Mouse (Mus musculus): ENCODE measurements around the gene Bahd1. TPM values are rescaled to one million over a fixed set of nuclear protein-coding genes. Genes with fewer than 3 reads are reported as not detected.

Gene Bahd1
- polyA plus RNA-seq, 1 experiment, result 5.7 TPM

DNA sequence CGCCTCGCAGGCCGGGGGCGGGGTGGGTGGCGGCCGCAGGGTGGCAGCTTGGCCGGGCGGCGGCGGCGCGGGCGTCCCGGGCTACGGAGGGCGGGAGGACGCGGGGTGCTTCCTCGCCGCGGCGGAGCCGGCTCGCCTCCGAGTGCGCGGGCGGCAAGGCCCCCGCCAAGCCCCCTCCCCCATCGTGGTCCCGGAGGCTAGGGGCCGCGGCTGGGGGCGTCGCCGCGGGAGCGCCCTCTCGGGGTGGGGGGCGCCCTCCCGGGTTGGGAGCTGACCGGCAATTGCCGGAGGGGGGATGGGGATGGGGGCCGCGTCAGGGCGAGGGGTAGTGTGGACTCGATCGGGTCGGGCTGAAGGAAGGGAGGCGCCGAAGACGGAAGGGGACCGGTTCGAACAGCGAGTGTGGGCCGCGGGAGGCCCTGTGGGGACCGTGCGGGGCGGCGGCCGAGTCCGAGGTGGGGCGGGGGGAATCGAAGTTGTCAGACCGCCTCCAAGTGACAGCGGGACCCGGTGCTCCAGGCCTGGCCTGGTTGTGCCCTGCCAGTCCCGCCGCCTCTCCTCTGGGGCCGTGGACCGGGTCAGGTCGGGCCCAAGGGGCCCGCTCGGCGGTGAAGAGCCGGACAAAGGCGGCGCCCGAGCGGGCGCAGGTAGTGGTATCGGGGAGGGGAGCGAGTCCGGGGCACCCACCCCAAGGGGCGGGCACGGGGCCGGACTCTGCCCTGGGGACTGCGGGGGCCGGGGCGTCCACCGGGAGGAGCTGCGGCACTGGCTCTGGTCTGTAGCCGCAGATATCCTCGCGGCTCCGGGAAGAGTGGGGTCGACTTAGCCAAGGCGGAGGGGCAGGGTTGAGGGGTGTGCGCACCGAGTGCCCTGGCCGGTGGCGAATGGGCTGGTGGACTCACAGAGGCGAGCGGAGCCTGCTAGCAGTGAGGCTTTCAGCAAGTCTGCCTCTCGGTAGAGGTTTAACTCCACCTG lies 2.2 kb downstream of the Bahd1 start:
- no peaks in the 10 kb centered on the region for H3K36me3 ChIP-seq (ENCODE audit: control insufficient read depth)
- H3K4me1 ChIP-seq (ENCODE audit: control insufficient read depth), result peaks cover 75% of the 10 kb centered on the region
- H3K9me3 ChIP-seq (ENCODE audit: control insufficient read depth, low read length), result peaks cover 22% of the 10 kb centered on the region
- peak overlapping the region; percentile 94 for H3K4me3 ChIP-seq (replicated peaks)
- TF ChIP-seq GATA1 (IDR thresholded peaks at IDR 0.05; ENCODE audit: low read length), result no peak
- TF ChIP-seq TAL1 (IDR thresholded peaks at IDR 0.05; ENCODE audit: low read length), result no peak
- peaks cover 63% of the 10 kb centered on the region for H3K27me3 ChIP-seq (ENCODE audit: control insufficient read depth)

DNA sequence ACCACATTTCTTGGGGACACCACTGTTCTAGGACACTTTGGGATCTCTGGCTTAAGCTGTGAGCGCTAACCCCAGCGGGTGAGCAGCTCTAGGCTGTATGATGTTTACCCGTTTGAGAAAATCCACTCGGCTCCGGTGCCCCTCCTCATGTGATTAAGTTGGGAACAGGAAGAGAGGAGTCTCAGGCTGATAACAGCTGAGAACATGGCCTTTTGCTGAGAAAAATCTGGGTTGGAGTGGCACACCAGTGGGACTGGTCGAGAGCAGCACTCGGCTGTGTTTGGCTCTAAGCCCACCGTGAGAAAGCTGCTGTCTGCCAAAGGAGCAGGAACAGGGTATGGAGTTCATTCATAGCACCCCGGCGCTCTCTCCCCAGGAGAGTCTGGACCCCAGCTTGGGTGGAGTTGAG lies 3.2 kb downstream of the Bahd1 start:
- no peak for TF ChIP-seq TAL1 (IDR thresholded peaks at IDR 0.05; ENCODE audit: low read length)
- TF ChIP-seq GATA1 (IDR thresholded peaks at IDR 0.05; ENCODE audit: low read length), result no peak
- Histone ChIP-seq H3K36me3 (ENCODE audit: control insufficient read depth) (no peaks in the 10 kb centered on the region; the same call in 1 of the 2 replicates), H3K27me3 (ENCODE audit: control insufficient read depth) (peaks cover 53% of the 10 kb centered on the region), H3K9me3 (ENCODE audit: control insufficient read depth, low read length) (peaks cover 12% of the 10 kb centered on the region; the same call in 1 of the 2 replicates), H3K4me3 (replicated peaks) (peak overlapping the region; percentile 94), H3K4me1 (ENCODE audit: control insufficient read depth) (peaks cover 74% of the 10 kb centered on the region)

DNA sequence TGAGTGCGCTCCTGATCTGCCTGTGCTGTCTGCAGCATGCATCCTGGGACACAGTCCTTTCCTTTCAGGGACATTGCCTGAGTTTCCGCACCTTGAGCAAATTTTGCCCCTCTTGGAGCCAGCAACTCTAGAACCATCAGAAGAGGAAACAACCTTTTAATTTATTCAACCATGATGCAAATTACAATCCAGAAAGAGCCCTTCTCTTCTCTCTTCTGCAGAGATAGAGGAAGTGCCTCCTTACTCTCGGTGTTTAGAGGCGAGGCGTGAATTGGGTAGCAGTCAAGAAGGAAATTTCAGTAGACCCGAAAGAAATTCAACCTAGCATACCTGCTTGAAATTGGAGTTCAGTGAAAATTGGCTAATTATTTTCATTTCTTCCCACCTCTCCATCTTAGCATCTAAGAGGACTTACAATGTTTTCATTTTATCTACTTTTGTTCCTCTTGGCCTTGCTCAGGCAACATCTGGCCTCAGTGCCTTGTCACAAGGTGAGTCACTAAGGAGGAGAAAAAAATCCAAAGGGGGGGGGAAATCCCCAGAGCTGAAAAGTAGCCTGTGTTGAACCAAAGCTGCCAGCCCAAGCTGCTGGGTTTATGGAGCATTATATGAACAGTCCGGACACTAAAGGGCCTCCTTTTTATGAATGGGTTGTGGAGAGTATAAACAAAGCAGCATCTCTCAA lies 5.4 kb downstream of the Bahd1 start:
- Histone ChIP-seq H3K4me1 (ENCODE audit: control insufficient read depth) (peaks cover 70% of the 10 kb centered on the region), H3K27me3 (ENCODE audit: control insufficient read depth) (peaks cover 30% of the 10 kb centered on the region), H3K36me3 (ENCODE audit: control insufficient read depth) (no peaks in the 10 kb centered on the region; the same call in 1 of the 2 replicates), H3K9me3 (ENCODE audit: control insufficient read depth, low read length) (peaks cover under 1% of the 10 kb centered on the region; the same call in 1 of the 2 replicates), H3K4me3 (replicated peaks) (no peak overlapping the region)
- TF ChIP-seq GATA1 (IDR thresholded peaks at IDR 0.05; ENCODE audit: low read length) (no peak), TAL1 (IDR thresholded peaks at IDR 0.05; ENCODE audit: low read length) (no peak)

DNA sequence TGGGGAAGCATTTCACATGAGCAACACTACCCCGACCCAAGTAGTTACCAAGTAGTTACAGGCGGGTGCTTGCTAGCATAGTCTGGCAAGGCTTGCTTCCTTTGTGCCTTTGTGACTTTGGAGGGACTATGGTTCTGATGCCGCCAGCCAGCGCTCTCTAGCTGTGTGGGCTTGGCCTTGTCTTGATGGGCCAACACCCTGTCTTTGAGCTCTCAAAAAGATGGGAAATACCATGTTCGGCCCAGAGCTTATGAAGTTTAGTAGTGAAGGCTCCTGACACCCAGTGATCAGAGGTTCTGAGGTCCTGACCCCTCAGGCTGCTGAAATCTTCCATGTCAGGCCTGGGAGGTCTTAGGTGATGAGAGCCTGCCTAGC lies 5.9 kb downstream of the Bahd1 start:
- TF ChIP-seq GATA1 (IDR thresholded peaks at IDR 0.05; ENCODE audit: low read length), result no peak
- no peak for TF ChIP-seq TAL1 (IDR thresholded peaks at IDR 0.05; ENCODE audit: low read length)
- Histone ChIP-seq H3K4me1 (ENCODE audit: control insufficient read depth) (peaks cover 67% of the 10 kb centered on the region), H3K27me3 (ENCODE audit: control insufficient read depth) (peaks cover 26% of the 10 kb centered on the region), H3K36me3 (ENCODE audit: control insufficient read depth) (no peaks in the 10 kb centered on the region; the same call in 1 of the 2 replicates), H3K4me3 (replicated peaks) (no peak overlapping the region), H3K9me3 (ENCODE audit: control insufficient read depth, low read length) (no peaks in the 10 kb centered on the region)

DNA sequence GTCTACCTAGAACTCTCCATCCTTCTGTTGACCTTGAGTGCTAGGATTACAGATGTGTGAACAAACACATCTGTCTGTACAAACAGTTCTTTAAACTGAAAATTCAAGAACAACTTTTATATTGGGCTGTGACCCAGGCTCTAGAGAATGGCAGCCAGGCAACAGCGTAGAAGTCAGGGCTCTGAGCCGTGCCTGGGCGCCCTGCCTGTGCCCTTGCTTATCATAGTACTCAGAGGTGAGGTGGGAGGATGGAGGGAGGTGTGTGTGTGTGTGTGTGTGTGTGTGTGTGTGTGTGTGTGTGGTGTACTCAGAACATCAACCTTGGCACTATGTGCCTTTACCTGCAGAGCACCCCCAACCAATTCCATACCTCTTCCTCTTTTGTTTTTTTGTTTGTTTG lies 7.6 kb downstream of the Bahd1 start:
- no peak overlapping the region for H3K4me3 ChIP-seq (replicated peaks)
- no peak for TF ChIP-seq GATA1 (IDR thresholded peaks at IDR 0.05; ENCODE audit: low read length)
- H3K36me3 ChIP-seq (ENCODE audit: control insufficient read depth), result no peaks in the 10 kb centered on the region; the same call in none of the 2 replicates
- peaks cover 18% of the 10 kb centered on the region for H3K27me3 ChIP-seq (ENCODE audit: control insufficient read depth)
- H3K9me3 ChIP-seq (ENCODE audit: control insufficient read depth, low read length), result no peaks in the 10 kb centered on the region
- H3K4me1 ChIP-seq (ENCODE audit: control insufficient read depth), result peaks cover 67% of the 10 kb centered on the region

DNA sequence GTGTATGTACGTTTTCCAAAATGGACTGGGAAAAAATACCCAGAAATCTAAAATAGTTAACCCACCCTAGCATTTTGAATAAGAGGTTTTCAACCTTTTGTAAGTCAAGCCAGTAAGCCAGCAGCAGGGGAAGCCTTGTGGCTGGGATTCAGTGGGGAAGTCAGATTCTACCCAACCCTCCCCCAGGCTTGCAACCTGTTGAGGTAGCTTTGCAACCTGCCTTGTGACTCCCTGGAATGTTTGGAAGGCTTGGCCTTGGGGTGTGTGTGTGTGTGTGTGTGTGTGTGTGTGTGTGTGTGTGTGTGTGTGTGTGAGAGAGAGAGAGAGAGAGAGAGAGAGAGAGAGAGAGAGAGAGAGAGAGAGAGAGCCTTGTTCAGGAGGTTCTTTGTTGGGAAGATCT lies 9.0 kb downstream of the Bahd1 start:
- Histone ChIP-seq H3K4me1 (ENCODE audit: control insufficient read depth) (peaks cover 63% of the 10 kb centered on the region), H3K9me3 (ENCODE audit: control insufficient read depth, low read length) (no peaks in the 10 kb centered on the region), H3K4me3 (replicated peaks) (no peak overlapping the region), H3K27me3 (ENCODE audit: control insufficient read depth) (peaks cover 4% of the 10 kb centered on the region), H3K36me3 (ENCODE audit: control insufficient read depth) (no peaks in the 10 kb centered on the region; the same call in none of the 2 replicates)
- no peak for TF ChIP-seq TAL1 (IDR thresholded peaks at IDR 0.05; ENCODE audit: low read length)
- no peak for TF ChIP-seq GATA1 (IDR thresholded peaks at IDR 0.05; ENCODE audit: low read length)

DNA sequence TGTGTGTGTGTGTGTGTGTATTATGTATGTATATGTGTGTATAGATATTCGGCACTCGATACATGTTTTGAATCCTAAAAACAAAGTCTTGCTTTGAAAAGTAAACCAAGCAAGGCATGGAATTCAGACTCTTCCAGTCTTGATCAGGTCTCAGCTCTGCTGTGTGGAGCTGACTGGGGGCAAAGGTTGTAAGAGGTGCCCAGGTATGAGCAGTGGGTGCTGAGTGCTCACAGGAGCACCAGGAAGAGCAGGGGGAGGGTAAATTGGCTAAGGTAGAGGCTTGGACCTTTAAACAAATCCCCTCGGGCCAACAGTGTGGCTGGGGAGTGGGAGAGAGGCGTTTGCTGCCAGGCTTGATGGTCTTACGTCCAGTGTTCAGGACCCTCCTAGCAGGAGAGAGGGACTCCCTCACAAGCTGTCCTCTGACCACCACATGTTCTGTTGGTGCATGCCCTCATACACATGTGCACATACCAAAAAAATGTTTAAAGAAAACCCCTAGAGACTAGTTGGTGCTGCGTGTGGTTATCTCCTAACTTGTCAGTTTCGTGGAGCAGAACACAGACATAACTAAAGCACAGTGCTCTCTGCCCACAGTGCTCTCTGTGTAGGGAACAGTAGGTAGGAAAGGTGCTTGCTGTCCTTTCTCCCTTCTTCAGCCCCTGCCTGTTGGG lies 10.6 kb downstream of the Bahd1 start:
- TF ChIP-seq TAL1 (IDR thresholded peaks at IDR 0.05; ENCODE audit: low read length), result no peak
- no peak for TF ChIP-seq GATA1 (IDR thresholded peaks at IDR 0.05; ENCODE audit: low read length)
- no peaks in the 10 kb centered on the region for H3K27me3 ChIP-seq (ENCODE audit: control insufficient read depth)

DNA sequence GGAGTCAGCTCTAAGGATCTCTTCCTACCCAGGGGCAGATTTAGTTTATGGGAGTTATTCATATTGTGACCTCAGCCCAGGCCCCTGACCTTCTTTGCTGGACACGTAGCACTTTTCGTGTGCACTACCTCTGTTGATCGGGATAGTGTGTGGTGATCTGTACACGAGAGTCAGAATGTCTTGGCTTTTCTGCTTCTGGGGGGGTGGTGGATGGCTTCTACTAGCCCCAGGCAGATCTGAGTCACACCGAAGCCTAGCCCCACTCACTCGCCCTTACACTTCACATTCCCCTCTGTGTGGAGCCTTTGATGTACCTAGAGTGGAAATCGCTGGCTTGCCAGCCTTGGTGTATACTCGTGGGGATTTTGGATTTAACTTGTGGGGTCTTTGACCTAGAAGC lies 12.5 kb downstream of the Bahd1 start:
- Histone ChIP-seq H3K4me3 (replicated peaks) (no peak overlapping the region), H3K9me3 (ENCODE audit: control insufficient read depth, low read length) (no peaks in the 10 kb centered on the region), H3K27me3 (ENCODE audit: control insufficient read depth) (no peaks in the 10 kb centered on the region), H3K4me1 (ENCODE audit: control insufficient read depth) (peaks cover 40% of the 10 kb centered on the region), H3K36me3 (ENCODE audit: control insufficient read depth) (peaks cover 20% of the 10 kb centered on the region)
- TF ChIP-seq GATA1 (IDR thresholded peaks at IDR 0.05; ENCODE audit: low read length) (no peak), TAL1 (IDR thresholded peaks at IDR 0.05; ENCODE audit: low read length) (no peak)

More for the DNA sequence above, 10.6 kb downstream of the Bahd1 start:
- Histone ChIP-seq H3K4me3 (replicated peaks) (no peak overlapping the region), H3K9me3 (ENCODE audit: control insufficient read depth, low read length) (no peaks in the 10 kb centered on the region), H3K36me3 (ENCODE audit: control insufficient read depth) (peaks cover under 1% of the 10 kb centered on the region), H3K4me1 (ENCODE audit: control insufficient read depth) (peaks cover 56% of the 10 kb centered on the region)

Measured in erythroblast, embryonic 14.5 days (primary cell).